25 mouse cellular contexts compared by ENCODE assay signal in the genomic region with DNA sequence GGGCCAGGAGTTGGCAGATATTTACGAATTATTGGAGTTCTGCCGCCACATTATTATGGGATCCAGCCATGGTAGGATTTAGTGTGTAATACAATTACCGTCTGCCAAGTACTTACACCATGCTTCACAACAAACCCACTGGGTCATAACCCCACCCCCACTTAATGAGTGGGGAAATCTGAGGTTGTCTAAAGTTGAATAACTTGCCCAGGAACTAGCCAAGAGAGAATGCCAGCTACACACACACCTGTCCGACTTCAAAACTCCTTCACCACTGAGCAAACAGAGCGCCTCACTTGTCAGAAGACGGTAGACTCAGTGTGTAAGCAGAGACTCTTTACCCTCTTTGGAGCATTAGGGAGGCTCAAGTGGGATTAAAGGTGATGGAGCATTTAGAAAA. TPM values are rescaled to one million over a fixed set of nuclear protein-coding genes. Genes with fewer than 3 reads are reported as not detected.
DNase-seq lines count a peak whose midpoint lies in the region; ATAC-seq and TF ChIP-seq lines count a peak whose summit lies in the region.
"Had no signal": no experiment of that assay in that cellular context is flagged by ENCODE, and none has a peak within 500 bp of the region (broad histone marks: within the 10 kb centered on the region; RNA-seq: fewer than 3 reads in every experiment).

No protein-coding gene starts in this region.

- H3K4me3 ChIP-seq in lung, adult 2 months (replicated peaks; ENCODE audit: extremely low read depth, low read depth, low read length), result no peak overlapping the region
- no peak overlapping the region for H3K4me3 ChIP-seq in hindbrain, embryonic 14.5 days (replicated peaks; ENCODE audit: low read length)
- H3K4me3 ChIP-seq: embryonic facial prominence, embryonic 12.5 days; erythroblast, embryonic 14.5 days; forebrain, embryonic 10.5 days; forebrain, embryonic 13.5 days; heart, embryonic 10.5 days; heart, embryonic 13.5 days; hindbrain, embryonic 15.5 days had no signal

- H3K27me3 ChIP-seq in hindbrain, embryonic 14.5 days (ENCODE audit: control insufficient read depth, insufficient read depth, low read length), result no peaks in the 10 kb centered on the region

- no peaks in the 10 kb centered on the region for H3K36me3 ChIP-seq in hindbrain, embryonic 14.5 days (replicated peaks; ENCODE audit: control insufficient read depth, insufficient read depth)
- H3K36me3 ChIP-seq: embryonic facial prominence, embryonic 12.5 days; forebrain, embryonic 10.5 days; heart, embryonic 10.5 days; heart, embryonic 13.5 days; hindbrain, embryonic 15.5 days had no signal

- WGBS in lung, adult 2 months, result 65% methylated on average over 6 of the region's 6 CpGs
- 89% methylated on average over 6 of the region's 6 CpGs for WGBS in hindbrain, embryonic 14.5 days

- no peaks in the 10 kb centered on the region for H3K9me3 ChIP-seq in hindbrain, embryonic 14.5 days (ENCODE audit: control insufficient read depth, low read length)
- H3K9me3 ChIP-seq: embryonic facial prominence, embryonic 12.5 days; forebrain, embryonic 10.5 days; forebrain, embryonic 13.5 days; heart, embryonic 10.5 days; heart, embryonic 13.5 days; hindbrain, embryonic 15.5 days had no signal

- H3K4me1 ChIP-seq in lung, adult 2 months (ENCODE audit: control insufficient read depth, insufficient read depth, low read length), result no peaks in the 10 kb centered on the region
- peaks cover 4% of the 10 kb centered on the region; the same call in 1 of the 2 replicates for H3K4me1 ChIP-seq in hindbrain, embryonic 14.5 days (replicated peaks; ENCODE audit: control insufficient read depth, insufficient read depth, low read length)

- no peak for ATAC-seq in hindbrain, embryonic 14.5 days (ENCODE audit: low FRiP score)
- ATAC-seq: CD4-positive, CD25-positive, alpha-beta regulatory T cell, adult 4 months; forebrain, embryonic 13.5 days; forebrain, embryonic 16.5 days had no signal

- H3K9ac ChIP-seq in hindbrain, embryonic 14.5 days, result no peak overlapping the region
- H3K9ac ChIP-seq: embryonic facial prominence, embryonic 12.5 days; forebrain, embryonic 13.5 days; heart, embryonic 13.5 days; hindbrain, embryonic 15.5 days had no signal

- no peak for TF ChIP-seq CTCF in lung, adult 2 months (IDR thresholded peaks at IDR 0.05; ENCODE audit: insufficient read depth, low read length)

- peak; percentile 6 to 69 for DNase-seq in lung, adult 18-20 months
- no peak for DNase-seq in lung, adult 2 months
- peak; percentile 41 for DNase-seq in gonadal fat pad, adult 2 months (ENCODE audit: low read depth)
- DNase-seq in lung, postnatal 10 days, result peak; percentile 22
- DNase-seq in layer of hippocampus, adult 11-12 months (ENCODE audit: low spot score), result no peak
- DNase-seq in hindbrain, embryonic 14.5 days (ENCODE audit: low spot score), result no peak
- DNase-seq: adrenal gland, adult 8-10 months; adrenal gland, postnatal 25 days; cerebellum, adult 18-20 months; cerebellum, adult 9-10 months; cerebellum, postnatal 14 days; gastrocnemius, postnatal 10 days; gastrocnemius, postnatal 36 days; heart, adult 18-20 months; heart, postnatal 14 days; heart, postnatal 4 days had no signal

- TF ChIP-seq POLR2A in lung, adult 2 months (IDR thresholded peaks at IDR 0.05; ENCODE audit: borderline replicate concordance, extremely low read depth, low read depth, low read length), result no peak

- no peak overlapping the region for H3K27ac ChIP-seq in hindbrain, embryonic 14.5 days
- H3K27ac ChIP-seq: embryonic facial prominence, embryonic 12.5 days; forebrain, embryonic 10.5 days; forebrain, embryonic 13.5 days; heart, embryonic 10.5 days; heart, embryonic 13.5 days; hindbrain, embryonic 15.5 days had no signal

- no peak overlapping the region for H3K4me2 ChIP-seq in hindbrain, embryonic 14.5 days (replicated peaks)
- H3K4me2 ChIP-seq: embryonic facial prominence, embryonic 12.5 days; forebrain, embryonic 13.5 days; heart, embryonic 13.5 days; hindbrain, embryonic 15.5 days had no signal

RNA-seq across cellular contexts. Expression of gene Ttc9, which starts 3.6 kb away (rescaled TPM):
- polyA plus RNA-seq in lung, adult 2 months (2012; rRNA removed), result 10.2 and 12.8 TPM in 2 replicates
- polyA plus RNA-seq in gonadal fat pad, adult 2 months (2012; rRNA removed), result 3.0 TPM in 2 replicates
- 13.0 and 17.5 TPM in 2 replicates for polyA plus RNA-seq in hindbrain, embryonic 14.5 days (2014; fragmentation: Nextera tagmentation; extraction: Ambion mirVana)
- polyA plus RNA-seq: erythroblast, embryonic 14.5 days had no signal

RNA-seq across cellular contexts. Expression of gene Med6, which starts 32.6 kb away (rescaled TPM):
- polyA plus RNA-seq in lung, adult 2 months (2012; rRNA removed), result 3.7 and 8.4 TPM in 2 replicates
- 12.0 and 12.9 TPM in 2 replicates for polyA plus RNA-seq in gonadal fat pad, adult 2 months (2012; rRNA removed)
- polyA plus RNA-seq in hindbrain, embryonic 14.5 days (2014; fragmentation: Nextera tagmentation; extraction: Ambion mirVana), result 39.4 and 45.7 TPM in 2 replicates

RNA-seq across cellular contexts. Expression of gene Adam21, which starts 59.2 kb away (rescaled TPM):
- not detected in 2 replicates for polyA plus RNA-seq in lung, adult 2 months (2012; rRNA removed)
- polyA plus RNA-seq in gonadal fat pad, adult 2 months (2012; rRNA removed), result 0.03 and 0.06 TPM in 2 replicates
- 0.90 and 1.1 TPM in 2 replicates for polyA plus RNA-seq in hindbrain, embryonic 14.5 days (2014; fragmentation: Nextera tagmentation; extraction: Ambion mirVana)
- polyA plus RNA-seq: erythroblast, embryonic 14.5 days had no signal

Comparison
In these comparisons a context has a peak if more than half of its experiments do, and no peak if none do; other contexts are left out.
1. DNase-seq: peak in lung, adult 18-20 months (2 of 2), gonadal fat pad, adult 2 months (single experiment) and lung, postnatal 10 days (single experiment); none in lung, adult 2 months (single experiment), layer of hippocampus, adult 11-12 months (single experiment) and hindbrain, embryonic 14.5 days (single experiment).